Mouse (Mus musculus) myocyte (in vitro differentiated cells): ENCODE results near the gene Gli3.

Source experiments
- CEBPB ChIP-seq: IDR thresholded peaks from 2 replicates; pipeline ENCODE4 v1.6.1; 2011; ENCODE audit warnings: mild to moderate bottlenecking, moderate library complexity; ENCODE audit not compliant: poor library complexity, insufficient read depth, severe bottlenecking
- E2F4 ChIP-seq: IDR thresholded peaks from one replicate; pipeline ENCODE4 v1.6.1; 2011; ENCODE audit warnings: mild to moderate bottlenecking, control low read depth, moderate library complexity; ENCODE audit not compliant: insufficient read depth
- MAX ChIP-seq: IDR thresholded peaks from one replicate; pipeline ENCODE4 v1.6.1; 2011; ENCODE audit warnings: low read depth, mild to moderate bottlenecking, control low read depth
- MYOD1 ChIP-seq, 3 experiments: IDR thresholded peaks; one replicate each; pipeline ENCODE4 v1.6.1; 2011; ENCODE audit warnings: control low read depth in 2 of 3, low read depth in 2 of 3, mild to moderate bottlenecking in 2 of 3, moderate library complexity in 1 of 3; ENCODE audit not compliant: insufficient read length in 2 of 3, control insufficient read depth in 1 of 3
- MYOG ChIP-seq, 3 experiments: IDR thresholded peaks; one replicate each; pipeline ENCODE4 v1.6.1; 2011; ENCODE audit warnings: control low read depth in 2 of 3, low read depth in 2 of 3, mild to moderate bottlenecking in 2 of 3; ENCODE audit not compliant: insufficient read length in 2 of 3, control insufficient read depth in 1 of 3, insufficient read depth in 1 of 3
- POLR2A ChIP-seq: IDR thresholded peaks from one replicate; pipeline ENCODE4 v1.6.1; 2011; ENCODE audit warnings: low read depth, mild to moderate bottlenecking, control low read depth, moderate library complexity; ENCODE audit not compliant: insufficient read length
- POLR2AphosphoS2 ChIP-seq: IDR thresholded peaks from one replicate; pipeline ENCODE4 v1.6.1; 2011; ENCODE audit warnings: low read depth, control low read depth; ENCODE audit not compliant: insufficient read length
- REST ChIP-seq: IDR thresholded peaks from one replicate; pipeline ENCODE4 v1.6.1; 2011; ENCODE audit warnings: mild to moderate bottlenecking, control low read depth, moderate library complexity; ENCODE audit not compliant: insufficient read depth, insufficient read length
- TCF12 ChIP-seq: IDR thresholded peaks from one replicate; pipeline ENCODE4 v1.6.1; 2011; ENCODE audit warnings: mild to moderate bottlenecking, control low read depth; ENCODE audit not compliant: poor library complexity, insufficient read depth, severe bottlenecking
- USF1 ChIP-seq: IDR thresholded peaks from one replicate; pipeline ENCODE4 v1.6.1; 2011; ENCODE audit warnings: low read depth, mild to moderate bottlenecking, control low read depth, moderate library complexity

GRCm38 (mm10) chr13:15699116-15699515 lies 236.1 kb downstream of the Gli3 start:
- TF ChIP-seq E2F4 (no peak), POLR2A (no peak), POLR2AphosphoS2 (no peak), MYOG (IDR thresholded peaks at IDR 0.05; ENCODE audit: control insufficient read depth in 1 of 3, insufficient read depth in 1 of 3, insufficient read length in 2 of 3, low read depth in 2 of 3) (no peak), MYOD1 (IDR thresholded peaks at IDR 0.05; ENCODE audit: control insufficient read depth in 1 of 3, insufficient read length in 2 of 3, low read depth in 2 of 3) (no peak), TCF12 (no peak), CEBPB (no peak), USF1 (no peak), MAX (no peak), REST (no peak)
